Mouse (Mus musculus): ENCODE data around the gene Hsf2.

DNA sequence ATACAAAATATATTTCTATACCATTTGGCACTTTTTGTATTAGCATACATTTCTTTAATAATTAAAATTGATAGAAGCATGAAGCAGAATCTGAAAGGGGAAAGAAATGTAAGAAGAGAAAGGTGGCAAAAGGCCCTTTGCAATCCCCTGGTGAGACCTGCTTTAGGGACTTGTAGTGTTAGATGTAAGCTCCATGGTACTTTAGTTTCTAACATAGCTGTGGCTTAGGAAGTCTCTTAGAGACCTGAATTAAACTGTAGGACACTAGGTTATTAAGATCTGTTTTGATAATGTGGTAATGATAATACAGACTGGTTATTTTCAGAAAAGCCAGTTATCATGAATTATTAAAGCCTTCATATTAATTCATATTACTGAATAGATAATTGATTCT lies 38.5 kb upstream of the Hsf2 start:
- TF ChIP-seq POLR2A (IDR thresholded peaks at IDR 0.05; ENCODE audit: low read depth, low read length) (no peak), CTCF (IDR thresholded peaks at IDR 0.05; ENCODE audit: borderline replicate concordance, insufficient read depth, low read length) (no peak)

All from embryonic fibroblast, embryonic 13.5 days (primary cell).